Mouse (Mus musculus): ENCODE data around the gene Stard13. TPM values are rescaled to one million over a fixed set of nuclear protein-coding genes. Genes with fewer than 3 reads are reported as not detected.
A peak's percentile ranks its signal among the peaks of the same experiment; 100 is the strongest.

Stard13 gene
- polyA plus RNA-seq, 1 experiment from 2014 or later = 19.1 TPM

DNA sequence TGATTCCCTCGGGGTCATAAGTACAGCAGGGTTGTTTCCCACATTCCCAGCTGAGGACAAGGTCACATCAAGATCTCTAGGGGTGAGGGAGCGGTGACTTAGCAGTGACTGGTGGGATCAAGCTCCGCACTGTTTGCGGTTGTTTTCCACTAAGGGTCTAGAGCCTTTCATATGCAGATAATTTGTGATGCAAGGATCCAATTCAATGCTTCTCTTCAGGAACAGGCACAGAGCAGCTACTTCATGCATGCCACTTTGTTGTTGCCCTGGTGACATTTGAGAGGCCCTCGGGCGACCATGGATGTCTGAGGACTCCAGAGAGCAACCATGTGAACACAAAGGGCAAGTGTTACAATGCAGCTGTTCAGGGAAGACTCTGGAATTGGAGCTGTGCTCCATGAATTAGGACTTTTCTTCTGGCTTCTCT, 14.9 kb downstream of the Stard13 start:
- no peaks in the 10 kb centered on the region for H3K27me3 ChIP-seq (replicated peaks; ENCODE audit: insufficient read depth, low read length)
- DNase-seq (ENCODE audit: low spot score) (no peak), ATAC-seq (no peak)
- no peak overlapping the region for H3K4me2 ChIP-seq (replicated peaks; ENCODE audit: low read depth, low read length)
- H3K9me3 ChIP-seq (ENCODE audit: low read length) = no peaks in the 10 kb centered on the region
- 54% methylated on average over 6 of the region's 6 CpGs for WGBS
- TF ChIP-seq CTCF (IDR thresholded peaks at IDR 0.05) = no peak
- TF ChIP-seq EP300 (IDR thresholded peaks at IDR 0.05) = no peak
- no peak overlapping the region for H3K4me3 ChIP-seq (ENCODE audit: low read depth, low read length)
- no peak overlapping the region for H3K9ac ChIP-seq (replicated peaks; ENCODE audit: low read depth)
- H3K4me1 ChIP-seq (ENCODE audit: insufficient read depth, low read depth, low read length) = 0 out of 2 replicates have a peak, but pooled peaks cover 2% of the 10 kb centered on the region
- no peaks in the 10 kb centered on the region for H3K36me3 ChIP-seq (ENCODE audit: insufficient read depth, low read length)
- no peak overlapping the region for H3K27ac ChIP-seq (ENCODE audit: low read length)

DNA sequence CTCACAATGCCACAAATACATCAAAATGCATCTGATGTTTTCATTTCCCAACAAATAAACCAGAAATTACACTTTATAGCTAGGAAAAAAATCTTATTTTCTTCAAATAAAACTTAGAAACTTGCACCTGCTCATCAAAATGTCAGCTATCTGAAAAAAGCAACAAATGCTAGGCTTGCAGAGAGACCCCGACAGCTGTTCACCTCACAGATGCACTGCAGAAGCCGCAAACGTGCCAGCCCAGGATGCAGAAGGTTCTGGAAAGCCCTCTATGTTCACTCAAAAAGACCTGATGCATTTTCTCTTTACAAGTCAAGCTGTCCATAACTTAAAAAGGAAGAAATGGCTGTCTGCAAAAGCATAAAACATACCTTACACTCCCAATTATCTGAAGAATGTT, 20.5 kb downstream of the Stard13 start:
- ATAC-seq = no peak
- Histone ChIP-seq H3K4me1 (ENCODE audit: insufficient read depth, low read depth, low read length) (no peaks in the 10 kb centered on the region), H3K27ac (ENCODE audit: low read length) (no peak overlapping the region), H3K4me3 (ENCODE audit: low read depth, low read length) (no peak overlapping the region), H3K4me2 (replicated peaks; ENCODE audit: low read depth, low read length) (no peak overlapping the region), H3K36me3 (ENCODE audit: insufficient read depth, low read length) (no peaks in the 10 kb centered on the region), H3K9ac (replicated peaks; ENCODE audit: low read depth) (no peak overlapping the region), H3K27me3 (replicated peaks; ENCODE audit: insufficient read depth, low read length) (no peaks in the 10 kb centered on the region), H3K9me3 (ENCODE audit: low read length) (no peaks in the 10 kb centered on the region)
- WGBS = 76% methylated on average over 3 of the region's 3 CpGs
- no peak for TF ChIP-seq EP300 (IDR thresholded peaks at IDR 0.05)
- TF ChIP-seq CTCF (IDR thresholded peaks at IDR 0.05) = no peak
- DNase-seq (ENCODE audit: low spot score) = no peak

- H3K36me3 ChIP-seq (ENCODE audit: insufficient read depth, low read length) = no peaks in the 10 kb centered on the region
- no peak for DNase-seq (ENCODE audit: low spot score)
- no peak overlapping the region for H3K4me2 ChIP-seq (replicated peaks; ENCODE audit: low read depth, low read length)
- no peak for ATAC-seq
- H3K27ac ChIP-seq (ENCODE audit: low read length) = no peak overlapping the region
- H3K4me1 ChIP-seq (ENCODE audit: insufficient read depth, low read depth, low read length) = no peaks in the 10 kb centered on the region
- H3K9ac ChIP-seq (replicated peaks; ENCODE audit: low read depth) = no peak overlapping the region
- TF ChIP-seq EP300 (IDR thresholded peaks at IDR 0.05) (no peak), CTCF (IDR thresholded peaks at IDR 0.05) (no peak)
- no peaks in the 10 kb centered on the region for H3K27me3 ChIP-seq (replicated peaks; ENCODE audit: insufficient read depth, low read length)
- H3K4me3 ChIP-seq (ENCODE audit: low read depth, low read length) = no peak overlapping the region
- no peaks in the 10 kb centered on the region for H3K9me3 ChIP-seq (ENCODE audit: low read length)
- WGBS = 95% methylated on average over 1 of the region's 1 CpGs
Measured at GRCm38 (mm10) chr5:151210869-151211268, 22.8 kb downstream of the Stard13 start.

DNA sequence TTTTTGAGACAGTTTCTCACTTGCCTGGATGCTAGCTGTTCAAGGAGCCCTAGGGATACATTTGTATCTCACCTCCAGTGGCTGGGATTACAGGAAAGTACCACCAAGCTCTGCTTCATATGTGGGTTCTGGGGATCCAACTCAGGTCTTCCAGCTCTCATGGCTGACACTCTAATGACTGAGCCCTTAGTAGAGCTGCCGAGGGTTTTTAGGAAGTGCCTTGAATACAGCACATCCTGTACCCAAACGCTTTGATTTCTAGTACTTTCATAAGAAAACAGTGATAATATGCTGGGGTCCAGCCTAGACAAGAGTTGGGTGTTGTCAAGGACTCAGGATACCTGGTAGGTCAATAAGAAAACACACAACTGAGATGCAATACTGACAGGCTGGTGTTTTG, 23.6 kb downstream of the Stard13 start:
- H3K9ac ChIP-seq (replicated peaks; ENCODE audit: low read depth) = no peak overlapping the region
- H3K36me3 ChIP-seq (ENCODE audit: insufficient read depth, low read length) = no peaks in the 10 kb centered on the region
- DNase-seq (ENCODE audit: low spot score) (no peak), ATAC-seq (no peak)
- 63% methylated on average over 2 of the region's 2 CpGs for WGBS
- H3K4me1 ChIP-seq (ENCODE audit: insufficient read depth, low read depth, low read length) = no peaks in the 10 kb centered on the region
- no peak overlapping the region for H3K4me2 ChIP-seq (replicated peaks; ENCODE audit: low read depth, low read length)
- H3K9me3 ChIP-seq (ENCODE audit: low read length) = no peaks in the 10 kb centered on the region
- H3K4me3 ChIP-seq (ENCODE audit: low read depth, low read length) = no peak overlapping the region
- TF ChIP-seq CTCF (IDR thresholded peaks at IDR 0.05) (no peak), EP300 (IDR thresholded peaks at IDR 0.05) (no peak)
- no peaks in the 10 kb centered on the region for H3K27me3 ChIP-seq (replicated peaks; ENCODE audit: insufficient read depth, low read length)
- no peak overlapping the region for H3K27ac ChIP-seq (ENCODE audit: low read length)

- no peaks in the 10 kb centered on the region for H3K4me1 ChIP-seq (ENCODE audit: insufficient read depth, low read depth, low read length)
- no peaks in the 10 kb centered on the region for H3K27me3 ChIP-seq (replicated peaks; ENCODE audit: insufficient read depth, low read length)
- peak; percentile 26 for DNase-seq (ENCODE audit: low spot score)
- H3K4me2 ChIP-seq (replicated peaks; ENCODE audit: low read depth, low read length) = no peak overlapping the region
- no peaks in the 10 kb centered on the region for H3K9me3 ChIP-seq (ENCODE audit: low read length)
- no peak overlapping the region for H3K9ac ChIP-seq (replicated peaks; ENCODE audit: low read depth)
- no peaks in the 10 kb centered on the region for H3K36me3 ChIP-seq (ENCODE audit: insufficient read depth, low read length)
- TF ChIP-seq EP300 (IDR thresholded peaks at IDR 0.05) (peak; percentile 95), CTCF (IDR thresholded peaks at IDR 0.05) (no peak)
- ATAC-seq = peak; percentile 47; the same call in 1 of the 2 replicates
- WGBS = 62% methylated on average over 4 of the region's 4 CpGs
- H3K27ac ChIP-seq (ENCODE audit: low read length) = no peak overlapping the region
- H3K4me3 ChIP-seq (ENCODE audit: low read depth, low read length) = no peak overlapping the region
Measured at GRCm38 (mm10) chr5:151205017-151205416, 28.6 kb downstream of the Stard13 start.

GRCm38 (mm10) chr5:151202925-151203324, 30.7 kb downstream of the Stard13 start:
- Histone ChIP-seq H3K27me3 (replicated peaks; ENCODE audit: insufficient read depth, low read length) (no peaks in the 10 kb centered on the region), H3K9ac (replicated peaks; ENCODE audit: low read depth) (no peak overlapping the region), H3K36me3 (ENCODE audit: insufficient read depth, low read length) (no peaks in the 10 kb centered on the region), H3K27ac (ENCODE audit: low read length) (peak overlapping the region; percentile 34), H3K4me1 (ENCODE audit: insufficient read depth, low read depth, low read length) (no peaks in the 10 kb centered on the region), H3K4me3 (ENCODE audit: low read depth, low read length) (no peak overlapping the region), H3K4me2 (replicated peaks; ENCODE audit: low read depth, low read length) (no peak overlapping the region), H3K9me3 (ENCODE audit: low read length) (no peaks in the 10 kb centered on the region)
- WGBS = 28% methylated on average over 5 of the region's 5 CpGs
- DNase-seq (ENCODE audit: low spot score) (peak; percentile 88), ATAC-seq (peak; percentile 90)
- no peak for TF ChIP-seq CTCF (IDR thresholded peaks at IDR 0.05)
- TF ChIP-seq EP300 (IDR thresholded peaks at IDR 0.05) = peak; percentile 94

GRCm38 (mm10) chr5:151201220-151201619, 32.4 kb downstream of the Stard13 start:
- Histone ChIP-seq H3K27ac (ENCODE audit: low read length) (no peak overlapping the region), H3K4me3 (ENCODE audit: low read depth, low read length) (no peak overlapping the region), H3K36me3 (ENCODE audit: insufficient read depth, low read length) (no peaks in the 10 kb centered on the region), H3K9me3 (ENCODE audit: low read length) (no peaks in the 10 kb centered on the region), H3K27me3 (replicated peaks; ENCODE audit: insufficient read depth, low read length) (no peaks in the 10 kb centered on the region), H3K4me2 (replicated peaks; ENCODE audit: low read depth, low read length) (no peak overlapping the region), H3K9ac (replicated peaks; ENCODE audit: low read depth) (no peak overlapping the region), H3K4me1 (ENCODE audit: insufficient read depth, low read depth, low read length) (no peaks in the 10 kb centered on the region)
- WGBS = 88% methylated on average over 3 of the region's 3 CpGs
- ATAC-seq (no peak), DNase-seq (ENCODE audit: low spot score) (no peak)
- TF ChIP-seq CTCF (IDR thresholded peaks at IDR 0.05) = no peak
